Comparison of ENCODE assay signal across 16 mouse cellular contexts in the genomic region with DNA sequence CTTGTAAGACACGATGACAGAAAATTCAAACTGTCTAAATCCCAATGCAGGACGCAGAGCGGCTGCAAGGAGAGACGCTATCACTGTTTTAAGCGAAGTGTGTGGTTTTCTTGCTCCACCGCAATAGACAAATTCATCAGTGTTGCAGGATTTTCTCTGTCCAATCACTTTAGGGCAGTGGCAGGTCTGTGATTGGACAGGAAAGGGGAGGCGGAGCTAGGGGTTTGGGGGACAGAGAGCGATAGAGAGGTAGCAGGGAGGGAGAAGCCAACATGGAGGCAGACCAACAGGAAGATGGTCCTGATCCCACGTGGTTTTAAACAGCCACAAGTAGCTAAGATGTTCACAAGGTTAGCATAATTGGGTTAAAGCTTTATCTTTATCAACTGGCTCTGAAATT.
"Had no signal": no experiment of that assay in that cellular context is flagged by ENCODE, and none has a peak within 500 bp of the region (broad histone marks: within the 10 kb centered on the region; RNA-seq: fewer than 3 reads in every experiment).

No protein-coding gene starts in this region.

- ATAC-seq: hindbrain, embryonic 16.5 days; inflammation-experienced regulatory T-cells, adult 6 months; intestine, embryonic 15.5 days; intestine, postnatal 0 days had no signal

- DNase-seq: gastrocnemius, postnatal 14 days; gastrocnemius, postnatal 36 days; heart, adult 18-20 months; heart, postnatal 10 days; heart, postnatal 4 days; kidney, adult 18-20 months; kidney, adult 8-10 months; kidney, postnatal 10 days; kidney, postnatal 25 days; layer of hippocampus, adult 9-11 months; layer of hippocampus, postnatal 36 days; liver had no signal
